Mouse (Mus musculus) MEL (cell line): ENCODE measurements around the gene Klhl21.

Experiments
- CTCF ChIP-seq, 3 experiments: IDR thresholded peaks in 2 of 3; conservative IDR thresholded peaks in 1 of 3; 2 replicates each; pipeline ENCODE4 v1.5.1; 2011 to 2012; ENCODE audit warnings: low read length in 3 of 3, low read depth in 2 of 3, mild to moderate bottlenecking in 2 of 3, improper control_type of control experiment in 1 of 3, inconsistent platforms in 1 of 3, mixed read lengths in 1 of 3, moderate library complexity in 1 of 3; ENCODE audit not compliant: control insufficient read depth in 1 of 3, insufficient read depth in 1 of 3, poor library complexity in 1 of 3, severe bottlenecking in 1 of 3
- EP300 ChIP-seq, 2 experiments: IDR thresholded peaks; 2 replicates each; pipeline ENCODE4 v1.6.1; 2011; ENCODE audit warnings: improper control_type of control experiment in 2 of 2, low read length in 2 of 2, low read depth in 1 of 2, mild to moderate bottlenecking in 1 of 2
- GATA1 ChIP-seq: IDR thresholded peaks from 2 replicates; pipeline ENCODE4 v1.6.1; 2011; ENCODE audit warnings: low read depth, low read length, improper control_type of control experiment
- POLR2A ChIP-seq, 2 experiments: IDR thresholded peaks; 2 replicates each; pipeline ENCODE4 v1.6.1; 2011 to 2012; ENCODE audit warnings: low read length in 2 of 2, mild to moderate bottlenecking in 2 of 2, control low read depth in 1 of 2, improper control_type of control experiment in 1 of 2, low read depth in 1 of 2, moderate library complexity in 1 of 2; ENCODE audit not compliant: control insufficient read depth in 1 of 2, insufficient read depth in 1 of 2, poor library complexity in 1 of 2
- ZC3H11A ChIP-seq: IDR thresholded peaks from 2 replicates; pipeline ENCODE4 v1.6.1; 2012; ENCODE audit warnings: low read depth, mild to moderate bottlenecking, inconsistent platforms, low read length, improper control_type of control experiment
- ZNF384 ChIP-seq: IDR thresholded peaks from 2 replicates; pipeline ENCODE4 v1.6.1; 2012; ENCODE audit warnings: low read depth, mild to moderate bottlenecking, inconsistent platforms, low read length, improper control_type of control experiment

GRCm38 (mm10) chr4:152043171-152043570, 34.6 kb downstream of the Klhl21 start:
- TF ChIP-seq ZC3H11A (no peak), POLR2A (IDR thresholded peaks at IDR 0.05; ENCODE audit: control insufficient read depth in 1 of 2, insufficient read depth in 1 of 2, low read depth in 1 of 2, low read length in 2 of 2, poor library complexity in 1 of 2) (peak in 1 of 2 experiments; percentile 35; a peak in 1 of 4 replicates), GATA1 (no peak), ZNF384 (no peak), CTCF (IDR thresholded peaks at IDR 0.05 in 2 of 3, conservative IDR thresholded peaks at IDR 0.05 in 1 of 3; ENCODE audit: control insufficient read depth in 1 of 3, insufficient read depth in 1 of 3, low read depth in 2 of 3, low read length in 3 of 3, poor library complexity in 1 of 3, severe bottlenecking in 1 of 3) (no peak), EP300 (IDR thresholded peaks at IDR 0.05; ENCODE audit: low read depth in 1 of 2, low read length in 2 of 2) (no peak)
